Mouse (Mus musculus): ENCODE results near the gene Supt3.

Gene Supt3

GRCm38 (mm10) chr17:44987964-44988363 is 211.0 kb downstream of the Supt3 start:
- TF ChIP-seq GATA4 (IDR thresholded peaks at IDR 0.05; ENCODE audit: insufficient replicate concordance, low read length) = no peak

- TF ChIP-seq GATA4 (IDR thresholded peaks at IDR 0.05; ENCODE audit: insufficient replicate concordance, low read length) = no peak
These were observed 226.4 kb downstream of the Supt3 start for GRCm38 (mm10) chr17:45003311-45003710.

DNA sequence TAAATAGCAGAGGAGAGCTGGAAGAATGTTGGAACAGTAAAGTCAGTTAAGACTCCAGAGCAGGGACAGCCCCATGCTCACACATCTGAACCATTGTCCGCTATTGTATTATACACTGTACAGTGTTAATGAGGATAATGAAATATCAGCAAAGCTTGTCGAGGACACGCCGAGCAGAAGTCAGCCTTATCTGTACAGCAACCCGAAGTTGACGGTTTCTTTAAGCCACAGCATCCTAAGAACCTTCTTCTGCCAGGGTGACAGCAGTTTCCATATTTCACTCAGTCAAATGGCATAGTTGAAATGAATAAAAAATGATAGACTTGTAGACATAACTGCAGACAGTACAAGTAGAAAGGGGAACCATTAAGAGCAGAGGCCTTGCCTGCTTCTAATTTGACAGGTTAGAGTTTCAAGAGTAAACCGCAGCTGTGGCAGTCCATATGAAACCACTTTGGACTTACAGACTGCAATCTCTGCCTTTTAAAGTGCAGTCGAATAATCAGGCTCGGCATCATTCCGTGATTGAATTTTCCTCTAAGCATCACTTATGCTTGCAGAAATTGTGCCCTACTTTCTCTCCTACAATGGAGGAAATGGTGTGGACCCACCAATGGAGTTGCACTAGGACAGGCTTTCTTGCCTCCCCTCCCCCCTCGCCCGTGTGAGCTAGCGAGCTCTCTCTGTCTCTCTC is 227.7 kb downstream of the Supt3 start:
- no peak for TF ChIP-seq GATA4 (IDR thresholded peaks at IDR 0.05; ENCODE audit: insufficient replicate concordance, low read length)

DNA sequence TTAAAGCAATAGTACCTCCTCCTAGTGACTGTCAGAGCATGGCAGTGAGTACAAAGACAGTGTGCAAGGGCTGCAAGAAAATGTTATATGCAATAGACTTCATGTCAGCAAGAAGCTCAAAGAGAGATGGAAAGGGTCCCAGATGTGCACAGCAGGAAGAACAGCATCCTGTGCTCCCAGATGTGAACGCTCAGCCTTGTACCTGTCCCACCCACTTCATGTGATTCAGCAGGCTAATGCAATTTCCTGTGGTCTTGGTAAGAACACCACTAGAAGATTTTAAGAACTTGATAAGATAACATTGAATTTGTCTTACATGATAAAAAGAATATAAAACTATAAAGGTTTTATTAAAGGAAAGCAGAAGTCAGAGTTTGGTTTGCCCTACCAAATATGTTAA is 230.5 kb downstream of the Supt3 start:
- TF ChIP-seq GATA4 (IDR thresholded peaks at IDR 0.05; ENCODE audit: insufficient replicate concordance, low read length) = no peak

GRCm38 (mm10) chr17:45008663-45009062 is 231.7 kb downstream of the Supt3 start:
- TF ChIP-seq GATA4 (IDR thresholded peaks at IDR 0.05; ENCODE audit: insufficient replicate concordance, low read length) = no peak

GRCm38 (mm10) chr17:45010409-45010808 is 233.5 kb downstream of the Supt3 start:
- no peak for TF ChIP-seq GATA4 (IDR thresholded peaks at IDR 0.05; ENCODE audit: insufficient replicate concordance, low read length)

GRCm38 (mm10) chr17:45016746-45017145 is 239.8 kb downstream of the Supt3 start:
- no peak for TF ChIP-seq GATA4 (IDR thresholded peaks at IDR 0.05; ENCODE audit: insufficient replicate concordance, low read length)

DNA sequence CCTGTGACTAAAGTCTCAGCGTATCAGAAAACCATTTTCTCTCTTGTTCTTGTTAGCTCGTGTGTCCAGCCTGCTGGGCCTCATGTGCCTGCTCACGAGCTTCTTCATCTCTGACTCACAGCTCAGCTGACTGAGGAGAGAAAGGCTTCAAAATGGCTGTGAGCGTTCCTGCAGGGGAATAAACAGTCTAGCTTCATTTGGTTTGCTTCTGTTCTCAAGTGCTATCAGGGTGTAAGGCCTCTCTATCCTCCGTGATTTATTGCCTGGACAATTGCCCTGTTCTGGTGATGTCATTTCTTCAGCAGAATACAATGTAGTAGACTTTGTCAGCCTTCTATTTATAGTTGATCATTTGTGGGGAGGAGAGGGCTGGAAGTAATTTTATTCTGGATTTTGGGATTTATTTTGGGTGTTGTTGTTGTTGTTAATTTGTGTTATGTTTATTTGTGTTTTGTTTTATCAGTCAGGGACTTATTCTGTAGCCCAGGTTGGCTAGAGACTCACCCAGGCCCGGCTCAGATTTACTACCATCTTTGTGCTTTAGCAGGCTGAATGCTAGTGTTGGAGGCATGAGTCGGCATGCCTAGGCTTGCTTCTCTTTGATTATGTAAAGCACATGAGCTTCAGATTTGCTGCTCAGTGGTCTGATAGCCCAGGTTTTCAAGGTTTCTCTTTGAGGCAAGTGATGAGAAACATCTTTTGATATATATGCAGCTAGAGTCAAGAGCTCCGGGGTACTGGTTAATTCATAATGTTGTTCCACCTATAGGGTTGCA is 243.4 kb downstream of the Supt3 start:
- TF ChIP-seq GATA4 (IDR thresholded peaks at IDR 0.05; ENCODE audit: insufficient replicate concordance, low read length) = no peak

GRCm38 (mm10) chr17:45028441-45028840 is 251.5 kb downstream of the Supt3 start:
- TF ChIP-seq GATA4 (IDR thresholded peaks at IDR 0.05; ENCODE audit: insufficient replicate concordance, low read length) = no peak

DNA sequence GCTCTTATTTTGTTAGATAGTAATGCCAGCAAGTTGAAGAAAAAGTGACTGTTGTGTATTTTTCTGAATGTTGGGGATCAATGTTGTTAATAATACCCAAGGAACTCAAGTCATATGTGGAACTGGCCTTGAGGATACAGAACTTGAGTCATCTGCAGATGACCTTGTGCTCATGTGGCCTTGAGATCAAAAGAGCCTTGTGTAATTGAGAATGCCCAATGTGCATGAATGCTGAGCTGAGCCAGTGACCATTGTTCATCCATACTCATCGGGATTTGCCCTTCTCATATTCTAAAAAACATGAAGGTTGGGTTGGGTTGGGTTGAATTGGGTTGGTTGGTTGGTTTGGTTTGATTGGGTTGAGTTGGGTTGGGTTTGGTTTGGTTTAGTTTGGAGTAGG is 252.2 kb downstream of the Supt3 start:
- no peak for TF ChIP-seq GATA4 (IDR thresholded peaks at IDR 0.05; ENCODE audit: insufficient replicate concordance, low read length)

DNA sequence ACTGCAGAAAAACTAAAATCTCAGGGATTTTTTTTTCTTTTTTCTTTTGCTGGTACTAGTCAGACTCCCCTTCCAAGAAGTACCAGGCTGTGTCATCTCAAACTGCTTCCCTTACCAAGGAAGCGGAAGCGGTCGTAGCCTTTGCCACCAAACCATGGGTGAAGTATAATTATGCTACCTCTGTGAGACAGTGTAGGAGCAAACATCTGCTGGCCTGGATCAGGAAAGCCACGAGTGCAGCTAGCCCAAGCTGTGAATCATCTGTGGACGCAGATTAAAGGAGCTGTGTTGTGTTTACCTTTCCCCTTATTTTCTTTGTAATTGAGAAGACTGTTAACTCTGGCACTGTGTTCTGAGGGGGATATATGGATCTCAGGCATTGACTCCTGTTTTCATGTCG is 255.3 kb downstream of the Supt3 start:
- TF ChIP-seq GATA4 (IDR thresholded peaks at IDR 0.05; ENCODE audit: insufficient replicate concordance, low read length) = no peak

- TF ChIP-seq GATA4 (IDR thresholded peaks at IDR 0.05; ENCODE audit: insufficient replicate concordance, low read length) = no peak
These were observed 256.7 kb downstream of the Supt3 start for GRCm38 (mm10) chr17:45033617-45034016.

- TF ChIP-seq GATA4 (IDR thresholded peaks at IDR 0.05; ENCODE audit: insufficient replicate concordance, low read length) = no peak
These were observed 264.1 kb downstream of the Supt3 start for GRCm38 (mm10) chr17:45041084-45041483.

DNA sequence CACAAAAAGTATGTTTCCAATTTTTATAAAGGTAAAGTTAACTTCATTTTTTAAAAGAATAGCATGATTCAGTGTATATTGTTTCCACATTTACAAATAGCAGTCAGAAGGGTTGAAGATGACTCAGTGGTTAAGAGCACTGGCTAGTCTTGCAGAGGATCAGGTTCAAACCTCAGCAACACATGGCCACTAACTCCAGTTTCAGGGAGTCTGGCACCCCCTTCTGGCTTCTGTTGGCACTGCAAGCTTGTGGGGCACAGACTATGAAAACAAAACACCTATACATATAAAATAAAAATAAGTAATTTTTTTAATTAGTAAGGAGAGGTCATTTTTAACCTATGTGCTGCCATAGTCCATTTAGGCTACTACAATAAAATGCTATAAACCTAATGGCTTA is 268.9 kb downstream of the Supt3 start:
- TF ChIP-seq GATA4 (IDR thresholded peaks at IDR 0.05; ENCODE audit: insufficient replicate concordance, low read length) = no peak

- TF ChIP-seq GATA4 (IDR thresholded peaks at IDR 0.05; ENCODE audit: insufficient replicate concordance, low read length) = no peak
These were observed 269.6 kb downstream of the Supt3 start for GRCm38 (mm10) chr17:45046583-45046982.

DNA sequence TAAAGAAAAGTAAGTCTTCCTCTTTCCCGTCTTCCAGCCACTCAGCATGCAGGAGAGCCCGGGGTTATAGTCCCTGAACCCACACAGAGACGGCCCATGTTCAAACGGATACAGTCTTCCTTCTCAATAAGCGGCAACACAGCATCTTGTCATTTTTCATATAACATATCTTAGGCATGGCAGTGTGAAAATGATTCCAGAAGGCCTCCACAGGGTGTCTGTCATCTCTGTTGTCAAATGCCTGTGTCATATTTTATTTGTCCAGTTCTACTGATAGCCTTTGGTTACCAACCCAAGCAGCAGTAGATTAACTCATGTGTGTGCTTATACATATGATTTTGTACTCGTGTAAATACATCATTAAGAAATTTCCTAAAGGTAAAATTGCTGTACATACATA is 270.3 kb downstream of the Supt3 start:
- TF ChIP-seq GATA4 (IDR thresholded peaks at IDR 0.05; ENCODE audit: insufficient replicate concordance, low read length) = no peak
